Mouse (Mus musculus): ENCODE measurements around the gene Mpg. TPM values are rescaled to one million over a fixed set of nuclear protein-coding genes. Genes with fewer than 3 reads are reported as not detected.
A peak's percentile ranks its signal among the peaks of the same experiment; 100 is the strongest.
"Not testable (repeated sequence)": the region's sequence is repeated elsewhere in the genome, so short reads cannot be mapped to it uniquely, and the experiment has no call there.

The Mpg gene
- polyA plus RNA-seq, 1 experiment, result 4.8 TPM

GRCm38 (mm10) chr11:32198256-32198955, 27.9 kb upstream of the Mpg start:
- Histone ChIP-seq H3K4me1 (ENCODE audit: control insufficient read depth) (peaks cover 32% of the 10 kb centered on the region), H3K9me3 (ENCODE audit: control insufficient read depth, low read length) (no peaks in the 10 kb centered on the region), H3K27me3 (ENCODE audit: control insufficient read depth) (peaks cover 13% of the 10 kb centered on the region), H3K4me3 (replicated peaks) (no peak overlapping the region), H3K36me3 (ENCODE audit: control insufficient read depth) (no peaks in the 10 kb centered on the region)
- TF ChIP-seq TAL1 (IDR thresholded peaks at IDR 0.05; ENCODE audit: low read length), result no peak
- no peak for TF ChIP-seq GATA1 (IDR thresholded peaks at IDR 0.05; ENCODE audit: low read length)

- H3K4me3 ChIP-seq (replicated peaks), result no peak overlapping the region
- H3K27me3 ChIP-seq (ENCODE audit: control insufficient read depth), result peaks cover 13% of the 10 kb centered on the region
- no peaks in the 10 kb centered on the region for H3K36me3 ChIP-seq (ENCODE audit: control insufficient read depth)
- H3K9me3 ChIP-seq (ENCODE audit: control insufficient read depth, low read length), result no peaks in the 10 kb centered on the region
- peaks cover 38% of the 10 kb centered on the region for H3K4me1 ChIP-seq (ENCODE audit: control insufficient read depth)
- no peak for TF ChIP-seq GATA1 (IDR thresholded peaks at IDR 0.05; ENCODE audit: low read length)
Measured at GRCm38 (mm10) chr11:32199230-32199629, 27.1 kb upstream of the Mpg start.

GRCm38 (mm10) chr11:32200075-32200601, 26.2 kb upstream of the Mpg start, which contains the start of gene Il9r:
Gene Il9r, minus strand, starts transcription at chr11:32200279.
- H3K4me3 ChIP-seq (replicated peaks), result no peak within 1 kb of the TSS
- no peaks in the 10 kb centered on the region for H3K36me3 ChIP-seq (ENCODE audit: control insufficient read depth)
- peaks cover 47% of the 10 kb centered on the region for H3K4me1 ChIP-seq (ENCODE audit: control insufficient read depth)
- TF ChIP-seq GATA1 (IDR thresholded peaks at IDR 0.05; ENCODE audit: low read length) (no peak), TAL1 (IDR thresholded peaks at IDR 0.05; ENCODE audit: low read length) (no peak)
- peaks cover 11% of the 10 kb centered on the region for H3K27me3 ChIP-seq (ENCODE audit: control insufficient read depth)
- H3K9me3 ChIP-seq (ENCODE audit: control insufficient read depth, low read length), result no peaks in the 10 kb centered on the region

GRCm38 (mm10) chr11:32200992-32201391, 25.3 kb upstream of the Mpg start:
- peaks cover 51% of the 10 kb centered on the region for H3K4me1 ChIP-seq (ENCODE audit: control insufficient read depth)
- not testable (repeated sequence) for H3K27me3 ChIP-seq (ENCODE audit: control insufficient read depth); H3K9me3 ChIP-seq (ENCODE audit: control insufficient read depth, low read length); H3K36me3 ChIP-seq (ENCODE audit: control insufficient read depth); H3K4me3 ChIP-seq (replicated peaks)

- Histone ChIP-seq H3K27me3 (ENCODE audit: control insufficient read depth) (peaks cover 4% of the 10 kb centered on the region; the same call in 1 of the 2 replicates), H3K4me1 (ENCODE audit: control insufficient read depth) (peaks cover 51% of the 10 kb centered on the region), H3K9me3 (ENCODE audit: control insufficient read depth, low read length) (no peaks in the 10 kb centered on the region), H3K4me3 (replicated peaks) (no peak overlapping the region), H3K36me3 (ENCODE audit: control insufficient read depth) (peaks cover 7% of the 10 kb centered on the region)
- TF ChIP-seq TAL1 (IDR thresholded peaks at IDR 0.05; ENCODE audit: low read length), result no peak
- no peak for TF ChIP-seq GATA1 (IDR thresholded peaks at IDR 0.05; ENCODE audit: low read length)
Measured at GRCm38 (mm10) chr11:32201922-32202685, 24.2 kb upstream of the Mpg start.

- Histone ChIP-seq H3K9me3 (ENCODE audit: control insufficient read depth, low read length) (no peaks in the 10 kb centered on the region), H3K27me3 (ENCODE audit: control insufficient read depth) (peaks cover 4% of the 10 kb centered on the region; the same call in 1 of the 2 replicates), H3K4me3 (replicated peaks) (peak within 1 kb of the TSS; percentile 74), H3K4me1 (ENCODE audit: control insufficient read depth) (peaks cover 44% of the 10 kb centered on the region), H3K36me3 (ENCODE audit: control insufficient read depth) (peaks cover 39% of the 10 kb centered on the region)
- TF ChIP-seq TAL1 (IDR thresholded peaks at IDR 0.05; ENCODE audit: low read length), result no peak
- TF ChIP-seq GATA1 (IDR thresholded peaks at IDR 0.05; ENCODE audit: low read length), result peak; percentile 69
Measured at GRCm38 (mm10) chr11:32205058-32205873, 21.0 kb upstream of the Mpg start, which contains the start of gene Snrnp25. Gene Snrnp25, plus strand, starts transcription at chr11:32205415.

GRCm38 (mm10) chr11:32210623-32211022, 15.7 kb upstream of the Mpg start:
- TF ChIP-seq TAL1 (IDR thresholded peaks at IDR 0.05; ENCODE audit: low read length) (no peak), GATA1 (IDR thresholded peaks at IDR 0.05; ENCODE audit: low read length) (no peak)
- Histone ChIP-seq H3K9me3 (ENCODE audit: control insufficient read depth, low read length) (no peaks in the 10 kb centered on the region), H3K4me1 (ENCODE audit: control insufficient read depth) (peaks cover 25% of the 10 kb centered on the region), H3K27me3 (ENCODE audit: control insufficient read depth) (no peaks in the 10 kb centered on the region), H3K36me3 (ENCODE audit: control insufficient read depth) (peaks cover 69% of the 10 kb centered on the region), H3K4me3 (replicated peaks) (no peak overlapping the region)

GRCm38 (mm10) chr11:32215372-32216162, 10.7 kb upstream of the Mpg start:
- no peak for TF ChIP-seq GATA1 (IDR thresholded peaks at IDR 0.05; ENCODE audit: low read length)
- TF ChIP-seq TAL1 (IDR thresholded peaks at IDR 0.05; ENCODE audit: low read length), result no peak

More at GRCm38 (mm10) chr11:32215372-32216162, 10.7 kb upstream of the Mpg start:
- H3K4me1 ChIP-seq (ENCODE audit: control insufficient read depth), result peaks cover 27% of the 10 kb centered on the region
- peaks cover 32% of the 10 kb centered on the region for H3K27me3 ChIP-seq (ENCODE audit: control insufficient read depth)
- no peaks in the 10 kb centered on the region; the same call in 1 of the 2 replicates for H3K9me3 ChIP-seq (ENCODE audit: control insufficient read depth, low read length)
- peaks cover 30% of the 10 kb centered on the region for H3K36me3 ChIP-seq (ENCODE audit: control insufficient read depth)
- H3K4me3 ChIP-seq (replicated peaks), result no peak overlapping the region
